22 mouse cellular contexts compared by ENCODE assay signal in genomic region chr17:79942418-79942817, GRCm38 (mm10). TPM values are rescaled to one million over a fixed set of nuclear protein-coding genes. Genes with fewer than 3 reads are reported as not detected.
DNase-seq lines count a peak whose midpoint lies in the region; ATAC-seq and TF ChIP-seq lines count a peak whose summit lies in the region.
"Had no signal": no experiment of that assay in that cellular context is flagged by ENCODE, and none has a peak within 500 bp of the region (broad histone marks: within the 10 kb centered on the region; RNA-seq: fewer than 3 reads in every experiment).

No protein-coding gene starts in this region.

- no peaks in the 10 kb centered on the region for H3K9me3 ChIP-seq in liver, embryonic 13.5 days (replicated peaks)
- no peaks in the 10 kb centered on the region for H3K9me3 ChIP-seq in liver, embryonic 12.5 days (replicated peaks)
- H3K9me3 ChIP-seq in G1E (replicated peaks), result no peaks in the 10 kb centered on the region
- no peaks in the 10 kb centered on the region for H3K9me3 ChIP-seq in stomach, postnatal 0 days (ENCODE audit: control insufficient read depth, low read length)
- H3K9me3 ChIP-seq: forebrain, embryonic 10.5 days; forebrain, embryonic 13.5 days; hindbrain, embryonic 12.5 days; hindbrain, embryonic 15.5 days had no signal

- H3K4me1 ChIP-seq in liver, embryonic 13.5 days (replicated peaks), result peaks cover 13% of the 10 kb centered on the region
- H3K4me1 ChIP-seq in liver, embryonic 12.5 days, result peaks cover 35% of the 10 kb centered on the region
- H3K4me1 ChIP-seq in G1E (ENCODE audit: insufficient read depth, low read depth, low read length), result peaks cover 15% of the 10 kb centered on the region
- H3K4me1 ChIP-seq in stomach, postnatal 0 days (replicated peaks; ENCODE audit: control insufficient read depth, insufficient read depth), result no peaks in the 10 kb centered on the region
- H3K4me1 ChIP-seq: forebrain, embryonic 10.5 days; forebrain, embryonic 13.5 days; hindbrain, embryonic 12.5 days; hindbrain, embryonic 15.5 days had no signal

- no peaks in the 10 kb centered on the region; the same call in 1 of the 2 replicates for H3K27me3 ChIP-seq in liver, embryonic 13.5 days
- H3K27me3 ChIP-seq in liver, embryonic 12.5 days (replicated peaks), result 0 out of 2 replicates have a peak, but pooled peaks cover 3% of the 10 kb centered on the region
- peaks cover 32% of the 10 kb centered on the region for H3K27me3 ChIP-seq in G1E (ENCODE audit: insufficient read depth, low read length)
- H3K27me3 ChIP-seq in stomach, postnatal 0 days (ENCODE audit: control insufficient read depth, insufficient read depth, low read length), result no peaks in the 10 kb centered on the region
- H3K27me3 ChIP-seq: forebrain, embryonic 13.5 days; hindbrain, embryonic 12.5 days; hindbrain, embryonic 15.5 days had no signal

- no peak for DNase-seq in liver, embryonic 13.5 days
- no peak for DNase-seq in G1E (ENCODE audit: low spot score)
- no peak for DNase-seq in stomach, postnatal 0 days (ENCODE audit: low spot score)
- DNase-seq in gastrocnemius, adult 8-10 months (ENCODE audit: low spot score in 2 of 2), result no peak
- DNase-seq in heart, adult 9 months (ENCODE audit: low spot score in 2 of 2), result no peak
- DNase-seq: adrenal gland, adult 2 months; adrenal gland, postnatal 14 days; cerebellum, adult 11 months; cerebellum, adult 2 months; cerebellum, adult 9-11 months; cerebellum, postnatal 36 days; gastrocnemius, postnatal 14 days; heart, adult 2 months had no signal

- H3K4me3 ChIP-seq in liver, embryonic 13.5 days (replicated peaks), result no peak overlapping the region
- no peak overlapping the region for H3K4me3 ChIP-seq in liver, embryonic 12.5 days
- H3K4me3 ChIP-seq in G1E (ENCODE audit: low read depth, low read length), result no peak overlapping the region
- no peak overlapping the region for H3K4me3 ChIP-seq in stomach, postnatal 0 days (ENCODE audit: low read depth, low read length)
- H3K4me3 ChIP-seq: forebrain, embryonic 10.5 days; forebrain, embryonic 13.5 days; heart, adult 2 months; hindbrain, embryonic 12.5 days; hindbrain, embryonic 15.5 days had no signal

- WGBS in liver, embryonic 13.5 days (ENCODE audit: insufficient replicate concordance), result 54% methylated on average over 5 of the region's 5 CpGs
- WGBS in liver, embryonic 12.5 days (ENCODE audit: insufficient replicate concordance), result 55% methylated on average over 5 of the region's 5 CpGs
- WGBS in stomach, postnatal 0 days, result 63% methylated on average over 5 of the region's 5 CpGs

- H3K27ac ChIP-seq in liver, embryonic 13.5 days, result no peak overlapping the region
- no peak overlapping the region for H3K27ac ChIP-seq in liver, embryonic 12.5 days
- H3K27ac ChIP-seq in stomach, postnatal 0 days (replicated peaks), result no peak overlapping the region
- H3K27ac ChIP-seq: forebrain, embryonic 10.5 days; forebrain, embryonic 13.5 days; heart, adult 2 months; hindbrain, embryonic 12.5 days; hindbrain, embryonic 15.5 days had no signal

- 0 out of 2 replicates have a peak, but pooled peaks have one; percentile 26 for ATAC-seq in liver, embryonic 13.5 days (ENCODE audit: low read depth)
- ATAC-seq in liver, embryonic 12.5 days, result no peak
- ATAC-seq in G1E (ENCODE audit: extremely low read depth, insufficient number of reproducible peaks, low FRiP score, poor library complexity, severe bottlenecking), result peak; percentile 64; the same call in 1 of the 2 replicates
- ATAC-seq in granulocyte monocyte progenitor cell, adult 5-6 weeks (replicated peaks; ENCODE audit: poor library complexity, severe bottlenecking), result peak; percentile 27; the same call in 1 of the 2 replicates
- peak; percentile 75; the same call in 1 of the 2 replicates for ATAC-seq in stomach, postnatal 0 days (ENCODE audit: low FRiP score, low TSS enrichment)
- ATAC-seq: forebrain, embryonic 13.5 days; forebrain, embryonic 16.5 days; Patski had no signal

- H3K4me2 ChIP-seq in liver, embryonic 13.5 days, result no peak overlapping the region
- no peak overlapping the region for H3K4me2 ChIP-seq in liver, embryonic 12.5 days
- no peak overlapping the region for H3K4me2 ChIP-seq in stomach, postnatal 0 days (replicated peaks; ENCODE audit: low read depth)
- H3K4me2 ChIP-seq: forebrain, embryonic 13.5 days; heart, embryonic 11.5 days; hindbrain, embryonic 12.5 days; hindbrain, embryonic 15.5 days had no signal

- no peaks in the 10 kb centered on the region for H3K36me3 ChIP-seq in liver, embryonic 13.5 days
- no peaks in the 10 kb centered on the region for H3K36me3 ChIP-seq in liver, embryonic 12.5 days
- no peaks in the 10 kb centered on the region for H3K36me3 ChIP-seq in G1E (replicated peaks)
- H3K36me3 ChIP-seq in stomach, postnatal 0 days (ENCODE audit: control insufficient read depth, insufficient read depth, low read length), result no peaks in the 10 kb centered on the region
- H3K36me3 ChIP-seq: forebrain, embryonic 10.5 days; hindbrain, embryonic 12.5 days; hindbrain, embryonic 15.5 days had no signal

- no peak for TF ChIP-seq CTCF in G1E (IDR thresholded peaks at IDR 0.05; ENCODE audit: low read depth, low read length)
- TF ChIP-seq CTCF in stomach, postnatal 0 days (IDR thresholded peaks at IDR 0.05; ENCODE audit: low read depth), result no peak

- no peak for TF ChIP-seq EP300 in stomach, postnatal 0 days (optimal IDR thresholded peaks at IDR 0.05)

- H3K9ac ChIP-seq in liver, embryonic 13.5 days, result no peak overlapping the region
- no peak overlapping the region for H3K9ac ChIP-seq in liver, embryonic 12.5 days
- H3K9ac ChIP-seq in stomach, postnatal 0 days (ENCODE audit: low read length), result no peak overlapping the region
- H3K9ac ChIP-seq: forebrain, embryonic 13.5 days; hindbrain, embryonic 12.5 days; hindbrain, embryonic 15.5 days had no signal

RNA-seq across cellular contexts. Expression of gene Atl2, which starts 46.5 kb away (rescaled TPM):
- polyA plus RNA-seq in liver, embryonic 13.5 days (2015; fragmentation: Nextera tagmentation; extraction: Ambion mirVana), result 31.7 and 40.2 TPM in 2 replicates
- 42.0 and 42.1 TPM in 2 replicates for polyA plus RNA-seq in liver, embryonic 12.5 days (2016; fragmentation: Nextera tagmentation; extraction: Ambion mirVana)
- total RNA-seq in G1E (2014; fragmentation: Nextera tagmentation) (91.1 and 93.3 TPM in 2 replicates), G1E (2017) (65.2 and 71.5 TPM in 2 replicates)
- polyA plus RNA-seq in G1E (2012), result 4.7 TPM in 2 replicates
- total RNA-seq in granulocyte monocyte progenitor cell, adult 5-6 weeks (2014; fragmentation: Nextera tagmentation), result 25.1 and 25.4 TPM in 2 replicates
- 33.5 and 40.1 TPM in 2 replicates for total RNA-seq in granulocyte monocyte progenitor cell, adult 5-6 weeks (2017)
- 22.6 and 25.2 TPM in 2 replicates for polyA plus RNA-seq in stomach, postnatal 0 days (2015; fragmentation: Nextera tagmentation; extraction: Ambion mirVana)
- 100 to 1,000 TPM; 140 to 155 (median 147) TPM for total RNA-seq in gastrocnemius, adult 8-10 months (2022)
